Mouse (Mus musculus) heart, postnatal 14 days (tissue): Measurements from ENCODE around the gene Gm20388. TPM values are rescaled to one million over a fixed set of nuclear protein-coding genes. Genes with fewer than 3 reads are reported as not detected.
A peak's percentile ranks its signal among the peaks of the same experiment; 100 is the strongest.

Experiments used
- DNase-seq, 2 experiments: peaks; one replicate each; pipeline ENCODE4 v3.0.0; 2021 to 2022
- intact Hi-C: fragments of 180-260 bp; cut with DNase I; formaldehyde crosslinking; loops from one replicate; pipeline ENCODE4 v1.15.1; 2025
- total RNA-seq, 2 experiments: library from RNA; stranded (reverse); gene quantifications; 2 replicates each; pipeline ENCODE4 v1.2.3; 2021

The Gm20388 gene
- total RNA-seq, 2 experiments from 2014 or later = 0.24 TPM; not detected in 1

GRCm38 (mm10) chr8:122720811-122721640, 2810.4 kb downstream of the Gm20388 start:
- intact Hi-C loops = no loop called here
- DNase-seq = peak in 1 of 2 experiments; percentile 34

GRCm38 (mm10) chr8:122725187-122725586, 2814.5 kb downstream of the Gm20388 start:
- DNase-seq = no peak
- intact Hi-C loops = no loop called here

GRCm38 (mm10) chr8:122726789-122727188, 2816.1 kb downstream of the Gm20388 start:
- no peak for DNase-seq
- intact Hi-C loops = no loop called here

- DNase-seq = no peak
- intact Hi-C loops = no loop called here
Measured at GRCm38 (mm10) chr8:122727412-122727811, 2816.8 kb downstream of the Gm20388 start.

- intact Hi-C loops = no loop called here
- DNase-seq = no peak
Measured at GRCm38 (mm10) chr8:122728630-122729029, 2818.0 kb downstream of the Gm20388 start.

- intact Hi-C loops = no loop called here
- no peak for DNase-seq
Measured at GRCm38 (mm10) chr8:122735110-122735509, 2824.5 kb downstream of the Gm20388 start.

- intact Hi-C loops = no loop called here
- peak; percentile 15 to 22 for DNase-seq
Measured at GRCm38 (mm10) chr8:122735542-122736473, 2825.2 kb downstream of the Gm20388 start.

GRCm38 (mm10) chr8:122736623-122737022, 2826.0 kb downstream of the Gm20388 start:
- intact Hi-C loops = no loop called here
- no peak for DNase-seq

GRCm38 (mm10) chr8:122737071-122737470, 2826.4 kb downstream of the Gm20388 start:
- peak in 1 of 2 experiments; percentile 32 for DNase-seq
- intact Hi-C loops = no loop called here

- no peak for DNase-seq
Measured at GRCm38 (mm10) chr8:122737886-122738285, 2827.2 kb downstream of the Gm20388 start.

GRCm38 (mm10) chr8:122739102-122739725, 2828.6 kb downstream of the Gm20388 start:
- peak in 1 of 2 experiments; percentile 9 for DNase-seq
- intact Hi-C loops = no loop called here

More at GRCm38 (mm10) chr8:122737886-122738285, 2827.2 kb downstream of the Gm20388 start:
- intact Hi-C loops = no loop called here

GRCm38 (mm10) chr8:122742471-122742870, 2831.8 kb downstream of the Gm20388 start:
- intact Hi-C loops = no loop called here
- DNase-seq = no peak

- intact Hi-C loops = no loop called here
Measured at GRCm38 (mm10) chr8:122745022-122745749, 2834.5 kb downstream of the Gm20388 start.

GRCm38 (mm10) chr8:122745750-122746275, 2835.2 kb downstream of the Gm20388 start:
- intact Hi-C loops = no loop called here
- no peak for DNase-seq

More at GRCm38 (mm10) chr8:122745022-122745749, 2834.5 kb downstream of the Gm20388 start:
- no peak for DNase-seq

- intact Hi-C loops = no loop called here
- DNase-seq = no peak
Measured at GRCm38 (mm10) chr8:122746439-122746838, 2835.8 kb downstream of the Gm20388 start.

GRCm38 (mm10) chr8:122747825-122748224, 2837.2 kb downstream of the Gm20388 start:
- intact Hi-C loops = no loop called here
- DNase-seq = no peak

- DNase-seq = no peak
- intact Hi-C loops = no loop called here
Measured at GRCm38 (mm10) chr8:122749333-122749958, 2838.8 kb downstream of the Gm20388 start.

- DNase-seq = no peak
- intact Hi-C loops = no loop called here
Measured at GRCm38 (mm10) chr8:122751342-122751741, 2840.7 kb downstream of the Gm20388 start.

GRCm38 (mm10) chr8:122752111-122752721, 2841.6 kb downstream of the Gm20388 start:
- intact Hi-C loops = no loop called here
- no peak for DNase-seq
